Mouse (Mus musculus): Measurements from ENCODE around the gene Rad51b.

The Rad51b gene

DNA sequence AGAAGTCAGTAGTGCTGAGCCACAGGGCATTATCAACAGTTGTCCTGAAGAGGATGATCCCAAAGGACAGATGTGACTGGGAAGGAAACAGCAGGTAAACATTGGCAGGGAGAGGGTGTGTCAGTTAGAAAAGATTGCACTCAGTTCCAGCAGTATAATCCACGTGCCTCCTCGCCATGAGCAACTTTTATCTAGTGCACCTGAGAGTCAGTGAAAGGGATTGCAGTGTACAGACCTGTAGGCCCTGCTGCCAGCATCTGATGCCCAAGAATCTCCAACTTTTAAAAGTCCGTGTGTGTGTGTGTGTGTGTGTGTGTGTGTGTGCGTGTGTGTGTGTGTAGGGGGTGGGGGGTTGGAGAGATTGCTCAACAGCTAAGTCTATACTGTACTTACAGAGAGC lies 195.5 kb downstream of the Rad51b start:
- DNase-seq (ENCODE audit: low spot score), result no peak

DNA sequence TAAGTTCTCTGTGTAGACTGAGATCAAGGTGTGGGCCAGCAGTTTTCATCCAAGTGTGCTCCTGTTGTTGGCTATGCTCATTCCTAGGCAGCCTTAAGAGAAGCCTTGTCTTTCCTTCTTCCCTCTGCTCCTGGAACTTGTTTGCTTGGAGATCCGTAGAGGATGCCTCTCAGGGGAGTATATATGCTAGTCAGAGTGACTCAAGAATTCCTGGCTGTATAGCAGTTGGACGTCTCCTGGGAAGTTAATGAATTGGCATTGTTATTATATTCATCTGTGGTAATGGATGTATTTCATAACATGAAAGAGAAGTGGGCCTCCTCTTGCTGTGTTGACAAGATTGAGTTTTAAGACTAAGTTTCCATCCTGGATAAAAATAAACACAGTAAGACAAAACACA lies 196.4 kb downstream of the Rad51b start:
- DNase-seq (ENCODE audit: low spot score), result no peak

DNA sequence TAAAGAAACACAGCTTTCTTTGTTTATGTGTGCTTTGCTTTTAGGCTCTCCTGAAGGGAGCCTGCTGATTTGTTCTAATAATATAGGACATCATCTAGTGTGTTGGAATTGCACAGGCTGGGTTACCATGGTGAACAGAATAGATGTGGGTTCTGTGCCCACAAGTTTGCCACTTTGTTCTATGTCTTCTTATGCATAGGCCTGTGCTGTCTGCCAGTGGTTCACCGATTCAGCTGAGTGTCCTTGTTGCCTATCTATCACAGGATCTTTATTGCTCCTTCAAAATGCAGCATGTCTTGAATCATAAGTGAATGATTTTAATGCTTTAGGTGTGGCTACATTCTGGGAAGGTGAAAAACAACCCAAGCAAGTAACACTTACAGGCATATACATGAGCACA lies 201.2 kb downstream of the Rad51b start:
- no peak for DNase-seq (ENCODE audit: low spot score)

DNA sequence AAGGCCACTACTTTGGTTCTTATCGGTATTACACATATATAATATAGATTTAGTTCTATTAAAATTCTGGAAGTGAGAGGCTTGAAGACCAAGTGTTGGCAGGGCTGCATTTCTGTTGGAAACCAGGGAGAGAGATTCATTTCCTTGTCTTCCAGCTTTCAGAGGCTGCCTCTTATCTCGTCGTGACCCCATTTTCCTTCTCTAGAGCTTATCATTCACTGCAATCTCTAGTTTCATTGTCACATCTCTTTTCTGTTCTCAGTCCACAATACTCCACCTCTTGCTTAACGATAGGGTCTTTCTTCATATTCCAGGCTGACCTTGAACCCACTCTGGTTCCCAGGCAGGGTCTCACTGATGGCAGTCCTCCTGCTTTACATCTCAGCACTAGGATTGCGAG lies 202.7 kb downstream of the Rad51b start:
- DNase-seq (ENCODE audit: low spot score), result no peak

DNA sequence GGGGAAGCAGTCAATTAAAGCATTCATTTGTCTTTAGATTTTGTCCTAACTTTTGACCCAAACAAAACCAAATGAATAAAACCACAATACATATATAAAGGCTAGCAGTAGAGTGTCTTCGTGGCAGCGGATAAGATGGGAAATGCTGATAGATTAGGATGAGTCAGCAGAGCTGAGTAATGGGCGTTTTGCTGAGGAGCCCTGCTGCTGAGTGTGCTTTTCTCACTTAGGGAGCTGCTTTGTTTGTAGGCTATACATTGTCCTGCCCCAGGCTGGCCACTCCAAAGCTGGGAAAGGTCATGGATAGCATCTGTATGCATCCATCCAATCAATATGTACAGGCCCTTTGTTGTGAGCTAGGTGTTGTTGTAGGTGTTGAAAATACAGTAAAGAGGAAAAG lies 204.8 kb downstream of the Rad51b start:
- DNase-seq (ENCODE audit: low spot score), result no peak

DNA sequence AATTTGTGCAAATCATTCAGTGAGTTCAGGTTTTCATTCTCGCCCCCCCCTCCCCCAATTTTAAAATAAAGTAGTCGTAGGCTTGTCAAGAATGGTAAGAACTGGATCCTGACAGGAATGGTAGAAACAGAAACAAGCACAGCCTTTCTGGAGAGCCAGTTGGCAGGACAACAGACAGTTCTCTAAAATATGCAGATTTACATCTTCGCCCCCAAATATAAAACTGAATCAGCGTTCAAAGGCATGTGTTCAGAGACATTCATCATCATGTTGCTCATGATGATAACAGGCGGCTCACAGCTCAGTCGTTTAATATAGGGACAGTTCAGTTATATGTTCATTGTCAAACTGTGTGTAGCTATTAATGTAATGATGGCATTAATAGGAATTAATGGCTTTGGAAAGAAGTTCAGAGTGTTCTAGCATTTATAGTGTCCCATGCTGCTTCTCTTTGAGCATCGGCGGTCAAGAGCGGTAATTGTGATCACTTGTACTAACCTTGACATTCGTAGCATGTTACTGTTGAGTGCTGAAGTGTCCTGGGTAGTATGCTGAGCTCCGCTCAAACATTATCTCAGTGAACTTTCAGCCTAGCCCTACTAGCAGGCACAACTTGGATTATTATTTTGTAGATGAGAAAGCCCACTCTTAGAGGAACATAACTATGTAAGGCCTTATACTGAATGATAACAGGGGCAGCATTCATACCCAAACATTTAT lies 205.9 kb downstream of the Rad51b start:
- no peak for DNase-seq (ENCODE audit: low spot score)

DNA sequence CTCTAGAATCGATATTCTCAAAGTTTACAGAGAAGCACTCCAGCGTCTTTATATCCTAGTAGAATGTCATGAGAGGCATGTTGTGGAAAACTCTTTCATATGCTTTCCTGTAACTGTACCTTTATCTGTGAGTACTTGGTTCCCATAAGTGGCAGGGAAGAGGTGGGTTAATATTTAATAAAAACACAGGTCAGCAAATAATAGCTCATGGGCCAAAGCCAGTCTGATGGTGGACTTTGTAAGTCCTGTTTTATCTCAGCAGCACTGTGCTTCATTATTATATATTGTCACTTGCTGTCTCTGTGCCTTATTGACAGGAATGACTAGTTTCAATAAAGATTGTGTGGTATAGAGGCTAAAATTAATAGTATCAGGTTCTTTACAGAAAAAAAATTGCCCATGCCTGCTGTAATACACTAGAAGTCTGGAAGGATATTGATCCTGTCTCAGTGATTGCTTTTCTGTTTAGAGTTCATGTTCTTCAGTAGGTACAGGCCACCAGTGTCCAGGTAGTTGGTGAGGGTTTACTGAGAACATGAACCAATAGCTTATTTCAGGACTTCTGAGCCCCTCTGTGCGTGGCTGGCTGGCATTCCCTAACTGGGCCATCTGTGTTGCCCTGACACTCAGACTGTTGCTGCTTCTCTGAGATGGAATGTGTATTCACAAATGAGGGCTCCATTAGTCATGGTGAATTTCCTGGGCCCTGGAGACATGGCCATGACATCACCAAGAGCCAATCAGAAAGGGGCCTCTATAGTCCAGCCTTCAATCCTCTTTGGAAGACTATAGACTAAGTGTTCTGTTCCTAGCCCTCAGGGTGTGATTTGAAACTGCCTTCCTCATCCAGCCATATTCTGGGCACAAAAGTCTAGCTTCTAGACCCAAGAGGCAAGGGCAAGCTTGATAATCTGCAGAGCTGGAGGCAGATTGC lies 206.8 kb downstream of the Rad51b start:
- DNase-seq (ENCODE audit: low spot score), result no peak

DNA sequence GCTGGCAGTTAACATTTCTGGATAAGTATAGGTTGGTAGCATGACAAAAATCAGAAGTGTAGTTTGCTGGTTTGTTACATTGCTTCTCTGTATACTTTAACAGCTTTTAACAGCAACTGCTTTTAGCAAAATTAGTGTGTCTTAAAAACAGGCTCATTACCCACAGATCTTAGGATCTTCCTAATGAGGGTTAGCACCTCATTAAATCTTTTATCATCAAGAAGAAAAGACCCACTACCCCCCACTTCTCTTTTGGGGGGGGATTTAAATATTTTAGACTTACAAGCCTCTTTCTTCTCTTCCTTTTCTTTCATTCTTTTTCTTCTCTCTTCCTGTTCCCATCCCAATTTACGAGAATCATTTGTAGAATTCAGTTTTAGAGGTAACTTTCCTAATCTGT lies 207.6 kb downstream of the Rad51b start:
- no peak for DNase-seq (ENCODE audit: low spot score)

DNA sequence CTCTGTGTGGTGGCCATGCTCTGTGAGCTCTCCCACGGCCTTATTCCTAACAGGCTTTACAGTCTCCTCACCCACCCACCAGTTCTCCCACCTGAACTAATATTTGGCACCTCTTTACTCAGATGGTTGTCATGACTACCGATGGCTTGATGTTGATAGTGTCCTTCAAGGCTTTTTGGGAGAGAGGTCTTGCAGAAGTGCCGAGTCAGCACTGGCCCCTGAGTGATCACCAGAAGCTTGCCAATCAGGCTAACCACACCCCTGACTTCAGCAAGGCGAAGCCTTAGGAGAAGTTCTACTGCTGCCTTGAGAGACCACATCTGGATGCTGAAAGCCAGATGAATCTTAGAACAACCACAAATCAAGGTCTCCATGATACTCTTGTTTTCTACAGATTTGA lies 209.3 kb downstream of the Rad51b start:
- no peak for DNase-seq (ENCODE audit: low spot score)

DNA sequence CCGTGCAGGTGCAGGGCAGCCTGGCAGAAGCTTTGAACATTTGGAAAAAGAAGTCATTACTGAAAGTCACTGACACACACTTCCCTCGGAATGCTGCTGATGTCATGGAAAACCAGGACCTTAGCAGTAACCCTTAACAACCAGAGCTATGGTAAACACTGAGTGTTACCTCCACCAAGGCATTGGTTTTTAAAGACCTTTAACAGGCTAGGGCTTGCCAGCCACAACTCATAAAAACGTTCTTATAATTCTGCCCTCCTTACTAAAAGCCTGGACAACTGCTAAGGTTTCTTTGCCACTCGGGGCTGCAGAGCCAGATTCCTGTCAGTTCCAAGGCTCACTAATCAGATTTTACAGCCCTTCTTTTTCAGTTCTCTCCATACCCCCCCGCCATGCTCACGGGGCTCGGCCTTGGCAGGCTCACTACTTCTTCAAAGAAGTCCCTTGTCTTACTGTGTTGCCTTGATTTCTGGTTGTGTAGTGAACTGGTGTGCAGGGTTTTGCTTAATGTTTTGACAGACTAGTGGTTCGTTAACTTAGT lies 210.1 kb downstream of the Rad51b start:
- DNase-seq (ENCODE audit: low spot score), result peak; percentile 41

DNA sequence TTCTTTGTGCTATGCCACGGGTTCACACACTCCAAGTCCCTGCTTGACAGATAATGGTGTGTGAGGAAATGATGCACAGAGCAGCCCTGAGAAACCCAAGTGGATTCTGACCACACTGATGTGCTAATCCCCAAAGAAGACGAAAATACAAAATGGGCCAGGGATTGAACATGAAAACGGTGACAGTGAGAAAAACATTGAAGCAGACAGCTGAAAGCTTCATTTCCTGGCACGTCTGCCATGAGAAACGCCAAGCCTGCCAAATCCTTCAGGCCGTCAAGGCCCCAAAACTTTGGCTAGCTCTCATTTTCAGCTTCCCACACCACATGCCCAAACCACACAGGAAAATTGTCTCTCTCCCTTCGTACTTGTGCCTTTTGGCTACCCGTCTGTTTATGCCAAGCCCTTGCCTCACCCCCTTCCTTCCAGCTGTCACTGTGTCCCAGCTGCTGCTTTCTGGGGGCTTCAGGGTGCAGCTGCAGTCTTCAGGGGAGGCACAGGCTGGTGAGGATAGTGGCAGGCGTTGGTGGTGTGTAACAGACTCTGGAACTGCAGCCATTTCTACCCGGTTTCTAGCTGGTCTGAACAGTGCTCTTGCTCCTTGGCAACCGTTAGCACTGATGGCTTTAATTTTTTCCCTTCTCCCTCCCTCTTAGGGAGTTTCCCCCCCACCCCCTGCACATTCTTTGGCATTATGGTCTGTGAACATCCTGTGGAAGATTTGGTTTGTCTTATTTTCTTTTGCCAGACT lies 214.5 kb downstream of the Rad51b start:
- peak; percentile 39 for DNase-seq (ENCODE audit: low spot score)

DNA sequence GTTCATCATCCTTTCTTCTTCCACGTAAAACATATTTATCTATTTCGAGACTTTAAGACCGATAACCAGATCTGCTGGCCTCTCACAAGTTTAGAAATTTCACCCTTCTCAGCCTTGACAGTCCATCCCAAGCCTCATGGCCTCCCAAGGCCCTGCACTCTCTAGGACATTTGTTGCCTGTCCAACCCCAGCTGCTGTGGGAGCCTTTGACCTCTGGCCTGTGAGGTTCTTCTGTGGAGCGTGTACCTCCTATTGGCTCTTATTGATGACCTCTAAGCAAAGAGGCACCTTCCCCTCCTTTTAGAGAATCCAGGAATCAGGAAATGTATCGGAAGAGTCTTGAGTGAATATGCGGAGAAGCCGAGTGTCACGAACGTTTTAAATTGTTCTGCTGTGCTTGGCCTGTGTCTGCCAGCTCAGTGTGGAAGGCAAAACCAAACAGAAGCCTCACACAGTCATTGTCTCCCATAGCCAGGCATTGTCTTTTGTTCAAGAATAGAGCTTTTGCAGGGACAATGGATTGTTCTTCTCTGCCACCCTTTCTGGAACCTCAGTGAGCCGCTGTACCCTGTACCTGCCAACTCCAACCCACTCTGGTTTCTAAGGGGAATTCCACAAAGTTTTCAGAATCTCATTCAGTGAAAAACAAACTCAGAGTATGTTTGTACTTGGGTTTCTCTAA lies 215.3 kb downstream of the Rad51b start:
- no peak for DNase-seq (ENCODE audit: low spot score)

DNA sequence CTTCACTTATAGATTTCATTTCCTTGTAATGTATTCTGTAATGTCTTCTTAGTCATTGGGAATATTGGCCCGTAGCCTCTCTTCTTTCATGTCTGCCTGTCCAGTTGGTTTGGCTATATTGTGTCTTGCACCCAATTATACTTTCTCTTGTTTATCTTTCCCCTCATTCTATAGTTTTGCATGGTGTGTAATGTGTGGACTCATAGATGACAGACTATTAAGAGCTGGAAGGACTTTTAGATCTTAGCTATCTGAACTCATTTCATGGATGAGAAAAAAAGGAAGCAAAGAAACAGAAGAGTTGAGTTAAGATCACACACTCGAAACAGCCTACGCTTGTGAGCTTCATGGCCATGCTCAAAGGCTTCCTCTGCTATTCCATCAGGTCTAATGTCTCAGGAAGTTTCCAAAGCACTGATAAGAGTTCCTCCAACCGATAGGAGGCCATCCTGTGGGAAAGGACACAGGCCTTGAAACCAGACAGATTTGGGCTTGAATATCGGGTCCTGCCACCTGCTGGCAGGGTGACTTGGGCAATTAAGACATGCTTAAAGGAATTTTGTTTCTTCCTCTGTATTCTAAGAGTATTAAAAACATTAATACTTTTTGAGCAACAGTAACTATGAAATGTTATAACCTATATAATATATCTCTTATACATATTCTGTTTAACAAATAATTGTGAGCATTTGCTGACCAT lies 216.1 kb downstream of the Rad51b start:
- DNase-seq (ENCODE audit: low spot score), result no peak

DNA sequence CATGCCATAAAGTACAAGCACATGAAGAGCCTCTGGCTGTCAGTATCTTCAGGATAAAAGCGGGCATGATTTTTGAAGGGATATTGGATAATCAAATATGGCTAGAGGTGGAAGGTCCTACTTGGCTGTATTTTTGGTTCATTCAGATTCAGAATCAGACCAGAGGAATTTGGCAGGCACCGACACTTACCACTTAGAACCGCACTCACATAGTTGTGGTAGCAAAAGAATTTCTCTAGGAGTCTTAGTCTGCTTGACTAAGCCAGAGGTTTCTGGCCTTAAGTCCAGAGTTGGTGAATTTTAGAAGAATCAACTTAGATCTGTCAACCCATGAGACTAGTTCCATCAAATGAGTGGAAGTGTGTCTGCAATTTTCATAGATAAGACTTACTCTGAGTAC lies 217.6 kb downstream of the Rad51b start:
- peak; percentile 63 for DNase-seq (ENCODE audit: low spot score)

DNA sequence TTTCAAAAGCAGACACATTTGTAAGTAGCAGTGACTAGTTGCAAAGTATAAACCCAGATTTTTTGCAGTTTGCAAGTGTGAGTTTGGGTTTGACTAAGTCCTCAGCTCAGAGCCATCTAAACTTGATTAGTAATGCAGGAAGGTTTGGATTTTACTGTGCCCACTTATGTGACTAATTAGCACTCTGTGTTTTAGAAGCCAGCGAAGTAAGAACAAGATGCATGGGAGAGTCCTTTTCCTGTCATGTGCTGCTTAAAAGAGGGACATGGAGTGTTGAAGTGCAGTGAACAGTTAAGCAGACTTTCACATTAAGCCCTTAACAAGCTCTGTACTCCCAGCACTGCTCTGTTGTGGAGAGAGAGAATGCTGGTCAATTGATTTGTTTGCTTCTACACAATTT lies 225.3 kb downstream of the Rad51b start:
- no peak for DNase-seq (ENCODE audit: low spot score)

DNA sequence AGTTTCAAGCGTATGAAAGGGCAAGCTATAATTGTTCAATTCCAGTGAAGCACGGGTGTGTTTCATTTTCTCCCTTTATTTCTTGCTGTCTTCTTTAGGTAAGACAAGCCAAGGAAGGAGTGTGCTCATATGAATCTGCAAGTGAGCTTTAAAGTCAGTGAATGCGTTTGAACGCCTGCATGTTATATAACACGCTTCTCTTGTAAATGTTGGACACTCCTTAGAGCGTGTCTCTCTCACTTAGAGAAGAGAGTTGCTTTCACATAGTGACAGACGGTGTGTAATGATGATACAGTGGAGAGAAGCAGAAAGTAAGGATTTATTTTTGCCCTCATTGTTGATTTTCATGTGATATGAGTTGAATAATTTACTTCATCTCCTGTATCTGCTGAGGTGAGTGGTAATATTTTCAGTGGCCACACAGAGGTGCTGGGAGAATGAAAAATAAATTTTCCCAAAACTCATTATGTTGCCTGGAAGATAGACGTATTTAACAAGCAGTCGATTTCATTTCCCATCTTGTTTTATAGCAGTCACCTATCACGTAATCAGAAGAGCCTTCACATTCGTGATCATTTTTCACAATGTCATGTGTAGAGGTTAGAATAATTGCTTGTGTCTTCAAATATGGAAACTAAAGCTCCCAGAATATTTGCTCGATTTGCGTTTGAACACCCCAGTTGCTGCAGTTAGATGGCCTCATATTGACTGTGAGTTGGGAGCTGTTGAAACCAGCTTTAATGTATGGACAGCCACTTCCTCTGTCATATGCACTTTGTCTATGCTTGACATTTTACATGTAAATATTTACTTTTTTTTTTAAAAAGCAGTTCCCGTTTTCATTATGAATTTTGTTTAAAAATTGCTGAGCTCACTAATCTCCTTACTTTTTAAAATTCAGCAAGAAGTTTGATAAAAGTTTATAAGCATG lies 228.1 kb downstream of the Rad51b start:
- no peak for DNase-seq (ENCODE audit: low spot score)

DNA sequence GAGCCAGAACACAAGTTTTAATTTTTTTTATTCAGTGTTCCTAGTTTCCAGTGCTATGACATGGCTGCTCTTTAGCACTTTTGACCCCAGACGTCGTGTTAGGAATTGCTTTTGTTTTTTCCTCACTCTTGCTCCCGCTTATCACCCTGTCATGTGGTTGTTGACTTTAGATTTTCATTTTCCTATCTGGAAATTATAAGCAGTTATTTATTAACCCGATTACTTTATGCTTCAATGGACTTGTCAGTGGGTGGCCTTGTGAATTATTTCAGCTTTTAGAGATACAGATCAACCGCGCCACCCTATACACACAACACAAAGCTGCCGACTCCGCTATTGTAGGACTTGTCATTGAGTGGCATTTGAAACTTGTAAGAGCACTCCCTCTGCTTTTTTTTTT lies 228.8 kb downstream of the Rad51b start:
- no peak for DNase-seq (ENCODE audit: low spot score)

DNA sequence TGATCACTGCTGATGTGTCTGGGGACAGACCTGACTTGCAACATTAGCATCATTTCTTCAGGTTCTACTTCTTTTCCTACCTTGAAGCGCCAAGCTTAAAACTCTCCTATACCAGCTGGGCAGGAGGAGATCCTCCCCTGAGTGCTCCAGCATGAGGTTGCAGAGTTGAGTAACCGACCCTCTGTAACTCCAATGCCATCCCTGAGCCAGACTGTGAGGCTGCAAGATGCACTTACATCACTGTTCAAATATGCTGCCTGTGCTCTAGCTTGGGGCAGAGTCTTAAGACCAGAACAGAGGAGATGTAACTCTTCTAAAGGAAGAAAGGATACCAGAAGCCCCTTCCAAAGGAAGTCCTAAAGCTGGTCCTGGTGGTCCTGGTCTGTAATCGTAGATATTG lies 230.1 kb downstream of the Rad51b start:
- no peak for DNase-seq (ENCODE audit: low spot score)

DNA sequence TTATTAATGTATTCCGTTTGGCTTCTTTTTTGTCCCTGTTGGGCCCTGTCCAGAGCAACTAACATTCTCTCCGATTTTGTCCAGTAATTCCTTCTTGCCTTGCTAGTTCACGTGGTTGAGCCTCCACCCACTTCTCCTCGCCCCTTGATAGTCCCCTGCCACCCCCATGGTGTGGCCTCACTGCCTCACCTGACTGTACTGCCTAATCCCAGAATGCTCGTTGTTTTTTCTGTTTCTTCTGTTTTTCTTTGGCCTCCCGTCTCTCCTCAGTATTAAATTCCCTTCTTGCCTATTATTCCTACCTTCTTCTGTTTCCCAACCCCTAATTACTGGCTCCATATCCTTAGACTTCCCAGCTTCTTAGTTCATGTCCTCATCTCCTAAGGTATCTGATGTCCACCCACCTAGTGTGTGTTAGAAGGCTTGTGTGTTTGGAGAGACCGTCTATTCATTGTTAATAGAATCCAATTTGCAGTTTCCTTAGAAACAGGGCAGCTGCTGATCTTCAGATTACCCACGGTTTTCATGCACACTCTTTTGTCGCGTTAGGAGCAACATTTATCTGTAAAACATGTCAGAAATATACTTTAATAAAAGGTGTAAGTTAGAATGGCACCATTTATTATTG lies 233.3 kb downstream of the Rad51b start:
- DNase-seq (ENCODE audit: low spot score), result no peak
